Mouse (Mus musculus) lung, embryonic 16.5 days (tissue): ENCODE measurements around the gene Kcmf1. TPM values are rescaled to one million over a fixed set of nuclear protein-coding genes. Genes with fewer than 3 reads are reported as not detected.

Experiments
- ATAC-seq: fragments of 200-750 bp; cut with Nextera tagmentation; 2 replicates; pipeline ENCODE4 v1.8.0; 2017; ENCODE audit warnings: low read depth, mild to moderate bottlenecking, moderate library complexity
- H3K27ac ChIP-seq: fragments of 300-500 bp; sonication (generic); 2 replicates; pipeline ENCODE4 v1.5.1; 2014; ENCODE audit warnings: mild to moderate bottlenecking, control low read depth, low read length
- H3K27me3 ChIP-seq: fragments of 300-500 bp; sonication (generic); 2 replicates; pipeline ENCODE4 v1.6.1; 2014; ENCODE audit warnings: low read depth, low read length, mixed read lengths; ENCODE audit not compliant: control insufficient read depth, insufficient read depth
- H3K36me3 ChIP-seq: fragments of 300-500 bp; sonication (generic); 2 replicates; pipeline ENCODE4 v1.6.1; 2014; ENCODE audit warnings: low read length; ENCODE audit not compliant: control insufficient read depth, insufficient read depth
- H3K4me1 ChIP-seq: fragments of 300-500 bp; sonication (generic); replicated peaks from 2 replicates; pipeline ENCODE4 v1.6.1; 2014; ENCODE audit warnings: low read length, mixed read lengths; ENCODE audit not compliant: control insufficient read depth, insufficient read depth
- H3K4me2 ChIP-seq: fragments of 300-500 bp; sonication (generic); 2 replicates; pipeline ENCODE4 v1.6.1; 2014; ENCODE audit warnings: low read depth, low read length, control low read depth
- H3K4me3 ChIP-seq: fragments of 300-500 bp; sonication (generic); 2 replicates; pipeline ENCODE4 v1.5.1; 2014; ENCODE audit warnings: mild to moderate bottlenecking, low read length, control low read depth
- H3K9ac ChIP-seq: fragments of 300-500 bp; sonication (generic); 2 replicates; pipeline ENCODE4 v1.6.1; 2014; ENCODE audit warnings: low read length, control low read depth
- H3K9me3 ChIP-seq: fragments of 300-500 bp; sonication (generic); 2 replicates; pipeline ENCODE4 v1.6.1; 2016; ENCODE audit warnings: low read length; ENCODE audit not compliant: control insufficient read depth
- WGBS: fragments of 180-500 bp; shearing (Covaris S2); extraction: QIAGEN DNeasy Blood & Tissue Kit; methylation state at CpG from one replicate; pipeline ENCODE4 v1.1.7; 2014; 5-methylcytosine and 5-hydroxymethylcytosine counted together
- polyA plus RNA-seq: library from polyadenylated mRNA; unstranded; fragments of >200 nt; fragmentation: Nextera tagmentation; extraction: Ambion mirVana; gene quantifications from 2 replicates; pipeline ENCODE4 v1.2.1, GENCODE M21; 2015

Kcmf1 gene
- polyA plus RNA-seq, 1 experiment from 2014 or later, result 30.6 TPM

- peak overlapping the region; percentile 28; the same call in 1 of the 2 replicates for H3K27ac ChIP-seq
- peak; percentile 48; the same call in 1 of the 2 replicates for ATAC-seq
- H3K4me2 ChIP-seq, result no peak overlapping the region
- WGBS, result 57% methylated on average over 8 of the region's 8 CpGs
- H3K36me3 ChIP-seq, result no peaks in the 10 kb centered on the region
- H3K4me3 ChIP-seq, result no peak overlapping the region
- H3K9me3 ChIP-seq, result no peaks in the 10 kb centered on the region
- no peak overlapping the region for H3K9ac ChIP-seq
- no peaks in the 10 kb centered on the region for H3K27me3 ChIP-seq
- peaks cover 14% of the 10 kb centered on the region for H3K4me1 ChIP-seq
These were observed 16.9 kb downstream of the Kcmf1 start for GRCm38 (mm10) chr6:72882661-72883458.

DNA sequence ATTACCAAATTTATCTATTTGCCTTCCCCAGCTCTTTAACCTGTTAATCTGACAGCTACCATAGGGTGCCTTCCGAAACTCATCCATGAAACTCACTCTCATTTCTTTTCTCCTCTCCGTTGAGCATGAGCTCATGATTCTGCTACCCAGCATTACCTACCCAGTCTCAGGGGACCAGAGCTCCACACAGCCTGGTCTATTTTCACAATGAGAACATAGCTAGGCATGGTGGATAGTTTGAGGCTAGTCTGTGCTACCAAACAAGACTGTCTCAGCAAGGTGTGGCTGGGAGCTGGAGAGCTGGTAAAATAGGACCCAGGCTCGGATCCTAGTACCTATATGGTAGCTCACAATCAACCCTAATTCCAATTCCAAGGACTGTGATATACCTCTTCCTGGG lies 17.6 kb downstream of the Kcmf1 start:
- Histone ChIP-seq H3K9ac (no peak overlapping the region), H3K9me3 (no peaks in the 10 kb centered on the region), H3K36me3 (no peaks in the 10 kb centered on the region), H3K4me1 (peaks cover 14% of the 10 kb centered on the region), H3K27me3 (no peaks in the 10 kb centered on the region), H3K4me2 (no peak overlapping the region), H3K4me3 (no peak overlapping the region), H3K27ac (no peak overlapping the region)
- 92% methylated on average over 3 of the region's 3 CpGs for WGBS
- ATAC-seq, result no peak

GRCm38 (mm10) chr6:72881619-72881979 lies 18.2 kb downstream of the Kcmf1 start:
- WGBS, result 59% methylated on average over 1 of the region's 1 CpGs
- no peak for ATAC-seq
- Histone ChIP-seq H3K36me3 (no peaks in the 10 kb centered on the region), H3K9me3 (no peaks in the 10 kb centered on the region), H3K27ac (no peak overlapping the region), H3K27me3 (no peaks in the 10 kb centered on the region), H3K9ac (no peak overlapping the region), H3K4me2 (no peak overlapping the region; the same call in 1 of the 2 replicates), H3K4me1 (peaks cover 14% of the 10 kb centered on the region), H3K4me3 (no peak overlapping the region)

GRCm38 (mm10) chr6:72880913-72881618 lies 18.7 kb downstream of the Kcmf1 start:
- Histone ChIP-seq H3K36me3 (no peaks in the 10 kb centered on the region), H3K4me3 (no peak overlapping the region), H3K27ac (no peak overlapping the region), H3K27me3 (no peaks in the 10 kb centered on the region), H3K4me2 (no peak overlapping the region; the same call in 1 of the 2 replicates), H3K4me1 (peaks cover 14% of the 10 kb centered on the region), H3K9me3 (no peaks in the 10 kb centered on the region), H3K9ac (no peak overlapping the region)
- 83% methylated on average over 9 of the region's 9 CpGs for WGBS
- ATAC-seq, result no peak

GRCm38 (mm10) chr6:72876629-72877028 lies 23.1 kb downstream of the Kcmf1 start:
- Histone ChIP-seq H3K27ac (no peak overlapping the region), H3K4me3 (no peak overlapping the region), H3K36me3 (no peaks in the 10 kb centered on the region), H3K4me1 (peaks cover 4% of the 10 kb centered on the region; the same call in 1 of the 2 replicates), H3K9ac (no peak overlapping the region), H3K4me2 (no peak overlapping the region), H3K27me3 (no peaks in the 10 kb centered on the region), H3K9me3 (no peaks in the 10 kb centered on the region)
- WGBS, result 87% methylated on average over 6 of the region's 6 CpGs
- no peak for ATAC-seq

DNA sequence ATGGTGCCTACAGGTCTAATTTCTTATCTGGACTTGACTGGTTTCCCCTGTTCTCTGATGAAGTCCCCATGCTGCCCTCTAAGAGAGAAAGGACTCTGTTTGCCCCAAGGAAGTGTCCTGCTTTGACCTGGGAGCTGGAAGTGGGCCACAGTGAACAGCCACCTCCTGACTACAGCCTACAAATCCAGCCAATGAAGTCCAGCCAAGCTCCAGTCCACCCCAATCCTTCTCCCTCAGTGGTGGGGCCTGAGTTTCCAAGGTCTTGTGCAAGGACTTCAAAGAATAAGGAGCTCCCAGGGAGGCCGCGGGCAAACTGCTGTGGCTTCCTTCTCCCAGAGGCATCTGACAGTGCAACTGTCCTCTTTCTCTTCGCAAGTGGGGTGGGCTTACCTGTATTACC lies 26.4 kb downstream of the Kcmf1 start:
- WGBS, result 92% methylated on average over 3 of the region's 3 CpGs
- Histone ChIP-seq H3K4me2 (no peak overlapping the region), H3K27me3 (no peaks in the 10 kb centered on the region), H3K9me3 (no peaks in the 10 kb centered on the region), H3K36me3 (no peaks in the 10 kb centered on the region), H3K4me1 (peaks cover 22% of the 10 kb centered on the region), H3K4me3 (no peak overlapping the region), H3K9ac (no peak overlapping the region), H3K27ac (no peak overlapping the region)
- no peak for ATAC-seq

DNA sequence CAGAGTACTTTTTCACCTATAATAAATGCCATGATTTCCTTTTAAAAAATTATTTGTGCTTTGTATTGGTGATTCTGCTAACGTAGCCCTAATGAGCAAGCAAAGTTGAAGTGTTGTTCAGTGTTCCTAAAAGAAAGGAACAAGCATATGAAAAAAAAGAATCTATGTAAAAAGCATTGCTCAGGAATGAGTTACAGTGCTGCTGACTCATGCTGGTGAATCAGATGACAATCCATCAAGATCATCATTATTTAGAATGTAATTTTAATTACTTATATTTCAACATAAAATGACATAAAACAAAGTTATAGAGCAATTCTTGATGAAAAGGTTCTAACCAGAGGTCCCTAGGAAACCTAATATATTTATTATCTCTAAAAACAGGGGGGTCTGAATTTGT lies 27.5 kb downstream of the Kcmf1 start:
- Histone ChIP-seq H3K9ac (no peak overlapping the region), H3K4me2 (no peak overlapping the region), H3K4me1 (peaks cover 27% of the 10 kb centered on the region), H3K36me3 (no peaks in the 10 kb centered on the region), H3K9me3 (no peaks in the 10 kb centered on the region), H3K27ac (no peak overlapping the region), H3K4me3 (no peak overlapping the region), H3K27me3 (no peaks in the 10 kb centered on the region)
- 81% methylated on average over 1 of the region's 1 CpGs for WGBS
- no peak for ATAC-seq

DNA sequence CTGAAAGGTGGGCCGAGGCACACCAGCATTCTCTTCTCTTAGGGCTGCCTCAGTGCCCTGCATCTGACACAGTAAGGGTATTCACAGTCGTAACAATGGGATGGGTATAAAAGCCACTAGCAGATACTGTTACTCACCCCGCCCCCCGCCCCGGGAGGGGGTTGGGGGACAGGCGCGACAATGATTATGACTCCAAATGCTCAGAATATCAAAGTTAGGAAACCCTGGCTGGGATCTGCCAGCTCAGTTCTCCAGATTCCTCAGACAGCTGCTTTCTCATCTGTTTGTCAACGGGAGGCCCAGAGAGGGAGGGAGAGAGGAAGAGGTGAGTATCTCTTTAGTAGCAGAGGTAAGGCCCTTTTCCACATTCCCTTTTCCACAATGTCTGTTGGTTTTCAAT lies 30.2 kb downstream of the Kcmf1 start:
- Histone ChIP-seq H3K27ac (peak overlapping the region; percentile 76), H3K4me1 (peaks cover 27% of the 10 kb centered on the region)

DNA sequence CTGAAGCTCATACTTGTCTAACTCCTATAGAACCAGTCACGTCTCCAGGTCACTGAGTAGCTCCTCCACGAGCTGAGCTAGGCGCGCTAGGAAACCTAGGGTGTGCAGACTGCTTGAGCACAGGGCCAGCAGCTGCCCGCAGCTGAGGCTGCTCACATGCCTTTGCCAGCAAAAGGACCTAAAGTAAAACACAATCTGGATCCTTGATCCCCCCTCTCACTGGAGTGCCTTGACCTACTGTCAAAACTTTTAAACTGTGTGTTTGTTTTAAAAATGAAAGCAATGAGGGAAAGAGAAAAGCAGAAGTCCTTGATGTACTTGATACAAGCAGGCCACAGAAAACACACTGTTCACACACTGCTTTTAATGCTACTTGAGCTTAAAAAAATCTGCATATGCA lies 31.1 kb downstream of the Kcmf1 start:
- no peak overlapping the region for H3K4me3 ChIP-seq
- H3K27ac ChIP-seq, result peak overlapping the region; percentile 76
- ATAC-seq, result peak; percentile 76
- peaks cover 27% of the 10 kb centered on the region for H3K4me1 ChIP-seq
- 0 out of 2 replicates have a peak overlapping the region, but pooled peaks have one; percentile 6 for H3K4me2 ChIP-seq
- H3K36me3 ChIP-seq, result no peaks in the 10 kb centered on the region
- no peaks in the 10 kb centered on the region for H3K27me3 ChIP-seq
- 28% methylated on average over 5 of the region's 5 CpGs for WGBS
- H3K9me3 ChIP-seq, result no peaks in the 10 kb centered on the region
- no peak overlapping the region for H3K9ac ChIP-seq

More for the DNA sequence above, 30.2 kb downstream of the Kcmf1 start:
- no peaks in the 10 kb centered on the region for H3K9me3 ChIP-seq
- 60% methylated on average over 8 of the region's 8 CpGs for WGBS
- H3K9ac ChIP-seq, result no peak overlapping the region
- H3K36me3 ChIP-seq, result no peaks in the 10 kb centered on the region
- 0 out of 2 replicates have a peak, but pooled peaks have one; percentile 35 for ATAC-seq
- H3K4me3 ChIP-seq, result no peak overlapping the region
- H3K27me3 ChIP-seq, result no peaks in the 10 kb centered on the region
- no peak overlapping the region for H3K4me2 ChIP-seq
